Mouse (Mus musculus) erythroblast, embryonic 14.5 days (primary cell): ENCODE measurements around the gene Pax8.

ENCODE experiments used
- GATA1 ChIP-seq: IDR thresholded peaks from 2 replicates; pipeline ENCODE4 v1.6.1; 2012; ENCODE audit warnings: low read length, inconsistent platforms, mixed read lengths
- TAL1 ChIP-seq: IDR thresholded peaks from 3 replicates; pipeline ENCODE4 v1.6.1; 2012; ENCODE audit warnings: low read length, inconsistent platforms, mixed read lengths

DNA sequence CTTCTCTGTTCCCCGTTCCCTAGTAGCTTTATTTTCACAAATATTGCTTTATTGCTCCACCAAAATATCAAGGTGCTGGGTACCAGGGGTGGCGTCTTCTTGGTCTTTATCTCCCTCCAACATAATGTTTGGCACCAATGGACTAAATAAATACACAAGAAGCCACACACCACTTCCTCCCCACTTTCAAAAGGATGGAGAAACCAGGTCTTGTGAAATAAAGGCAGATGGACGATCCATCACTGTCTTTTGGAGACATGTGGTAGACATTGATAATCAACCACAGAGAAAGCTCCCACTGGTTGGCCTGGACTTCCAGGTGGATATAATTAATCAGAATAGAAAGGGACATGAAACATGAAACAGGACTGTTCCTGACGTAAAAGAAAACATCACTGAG, 45.6 kb downstream of the Pax8 start:
- TF ChIP-seq TAL1 = no peak
- TF ChIP-seq GATA1 = no peak
